Mouse (Mus musculus): ENCODE data around the gene Zfyve27. TPM values are rescaled to one million over a fixed set of nuclear protein-coding genes. Genes with fewer than 3 reads are reported as not detected.

The Zfyve27 gene
- total RNA-seq, 2 experiments from 2014 or later = 10.3 to 12.0 TPM

DNA sequence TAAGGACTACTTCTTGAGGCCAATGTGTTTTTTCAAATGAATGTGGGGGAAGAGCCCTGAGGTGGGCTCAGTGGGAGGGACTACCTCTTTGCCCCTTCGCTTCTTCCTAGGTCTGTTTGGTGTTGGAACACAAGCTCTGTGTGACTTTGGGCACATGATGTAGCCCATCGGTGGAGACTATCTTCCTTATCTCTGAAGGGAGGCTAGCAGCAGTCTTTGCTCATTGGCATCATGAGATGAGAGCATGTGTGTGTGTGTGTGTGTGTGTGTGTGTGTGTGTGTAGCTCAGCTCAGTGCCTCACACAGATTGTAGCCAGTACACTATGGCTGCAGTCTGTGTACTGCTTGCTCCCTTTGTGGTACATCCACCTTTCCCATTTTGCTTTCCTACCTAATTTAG, 13.7 kb downstream of the Zfyve27 start:
- DNase-seq = no peak

DNA sequence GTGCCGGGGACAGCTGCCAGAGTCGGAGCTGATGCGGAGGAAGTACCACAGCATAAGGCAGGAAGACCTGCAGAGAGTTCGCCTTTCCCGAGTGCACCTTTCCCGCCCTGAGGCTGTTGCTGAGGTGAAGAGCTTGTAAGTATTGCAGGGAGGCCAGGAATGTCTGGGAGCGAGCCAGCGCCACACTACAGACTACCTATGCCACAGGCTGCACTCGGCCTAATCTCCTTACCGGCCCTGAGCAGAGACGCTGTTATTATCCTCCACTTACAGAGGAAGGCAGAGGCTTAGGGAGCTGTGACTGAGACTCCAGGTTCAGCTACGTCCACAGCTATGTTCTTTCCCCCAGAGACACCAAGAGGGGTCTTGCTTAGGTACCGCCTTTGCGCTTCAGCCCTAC, 15.6 kb downstream of the Zfyve27 start:
- DNase-seq = no peak

DNA sequence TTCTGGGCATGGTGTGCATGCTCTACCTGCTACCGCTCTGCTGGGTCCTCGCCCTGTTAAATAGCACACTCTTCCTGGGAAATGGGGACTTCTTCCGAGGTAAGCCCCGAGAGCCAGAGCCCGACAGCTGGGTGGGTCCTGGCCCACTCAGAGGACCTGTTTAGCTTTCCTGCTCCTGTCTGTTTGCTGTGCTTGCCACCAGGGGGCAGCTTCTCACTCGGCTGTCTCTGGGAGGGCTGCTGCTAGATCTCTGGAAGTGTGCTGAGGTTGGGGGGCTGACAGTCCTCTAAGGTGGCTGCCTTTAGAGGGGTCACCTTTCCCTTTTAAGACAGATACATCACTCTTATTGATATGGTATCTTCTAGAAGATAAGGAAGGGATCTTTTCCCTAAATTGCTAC, 18.9 kb downstream of the Zfyve27 start:
- no peak for DNase-seq

DNA sequence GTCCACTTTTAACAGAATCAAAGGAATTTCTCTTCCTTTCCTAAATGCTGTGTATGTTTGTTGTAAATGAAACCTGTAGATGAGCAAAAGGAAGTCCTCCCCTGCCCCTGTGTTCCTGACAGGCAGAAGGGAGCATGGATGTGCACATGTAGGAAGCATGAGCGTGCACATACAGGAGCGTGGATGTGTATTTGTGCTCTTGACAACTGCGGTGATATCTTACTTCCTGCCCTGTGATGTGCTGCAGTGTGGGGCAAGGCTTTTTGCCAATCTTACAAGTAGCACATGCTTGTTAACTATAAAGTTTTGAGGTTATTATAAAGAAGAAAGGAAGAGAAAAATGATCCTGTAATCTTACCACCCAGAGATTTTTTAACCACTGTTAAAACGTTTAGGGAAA, 26.0 kb downstream of the Zfyve27 start:
- DNase-seq = no peak

DNA sequence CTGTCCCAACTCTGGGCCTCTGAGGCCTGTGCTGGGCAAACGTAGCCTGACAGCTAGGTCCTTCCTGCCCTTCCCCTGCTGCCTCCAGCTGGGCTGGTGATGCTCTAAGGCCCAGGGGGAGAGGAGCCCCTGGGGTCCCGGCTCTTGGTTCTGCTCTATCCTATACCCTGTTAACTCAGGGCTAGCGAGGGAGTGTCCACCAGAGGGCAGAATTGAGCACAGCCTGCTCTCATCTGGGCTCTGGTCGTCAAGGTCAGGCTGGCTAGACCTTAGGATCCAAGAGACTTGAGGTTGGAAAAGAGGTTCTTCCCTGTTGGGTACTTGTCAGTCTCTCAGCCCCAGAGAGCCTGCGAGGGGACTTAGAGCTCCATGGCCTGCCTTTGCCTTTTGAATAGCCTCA, 26.7 kb downstream of the Zfyve27 start:
- DNase-seq = no peak

DNA sequence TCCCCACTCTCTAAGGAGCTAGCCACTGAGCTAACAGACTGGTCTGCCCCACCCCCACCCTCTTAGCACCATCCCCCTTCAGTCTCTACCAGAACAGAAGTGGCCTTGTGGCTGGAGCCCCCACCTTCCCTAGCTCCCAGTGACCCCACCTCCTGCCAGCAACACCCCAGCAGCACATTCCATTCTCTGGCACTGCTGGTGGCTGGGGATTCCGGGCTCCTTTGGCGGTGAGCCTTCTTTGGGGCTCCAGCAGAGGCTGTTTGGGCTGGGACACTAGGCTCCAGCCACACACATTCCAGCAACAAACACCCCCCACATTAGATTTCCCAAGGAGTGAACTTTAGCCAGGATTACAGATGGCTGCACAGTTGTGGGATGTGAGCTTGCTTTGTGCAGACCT, 29.6 kb downstream of the Zfyve27 start:
- DNase-seq = peak; percentile 30

DNA sequence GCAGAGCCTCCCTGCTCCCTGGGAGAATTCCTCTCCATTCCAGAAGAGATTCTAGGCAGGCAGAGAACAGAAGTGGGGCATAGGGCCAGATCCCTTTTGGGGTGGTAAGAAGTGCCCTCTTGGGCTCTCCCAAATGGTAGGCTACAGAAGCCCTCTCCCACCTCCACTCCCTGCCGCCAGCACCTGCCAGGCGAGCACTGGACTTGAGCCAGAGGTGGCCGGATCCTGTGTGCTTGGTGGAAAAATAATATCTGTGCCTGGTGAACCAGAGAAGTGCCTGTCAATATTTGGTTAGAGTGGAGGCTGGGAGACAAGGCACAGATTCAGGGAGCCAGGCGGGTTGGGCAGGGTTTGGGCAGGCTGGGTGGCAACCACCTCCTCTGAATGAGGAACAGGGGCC, 32.6 kb downstream of the Zfyve27 start:
- no peak for DNase-seq

DNA sequence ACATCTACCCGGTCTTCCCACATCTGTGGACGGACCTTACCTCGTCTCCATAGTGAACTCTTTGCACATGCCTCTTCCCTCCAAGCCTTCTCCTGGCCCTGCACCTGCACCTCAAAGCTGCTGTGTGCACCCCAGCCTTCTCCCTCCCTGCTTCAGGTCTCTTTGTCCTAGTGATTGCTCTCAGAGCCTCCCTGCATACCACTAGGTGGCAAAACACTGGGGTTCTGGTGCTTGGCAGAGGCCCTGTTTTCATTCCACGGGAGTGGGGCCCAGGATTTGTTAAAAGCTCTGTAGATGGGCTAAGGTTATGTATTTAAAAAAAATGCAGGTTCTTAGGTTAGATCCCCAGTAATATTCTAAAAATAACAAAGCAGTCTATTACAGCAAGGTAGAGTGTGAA, 33.3 kb downstream of the Zfyve27 start:
- DNase-seq = no peak

DNA sequence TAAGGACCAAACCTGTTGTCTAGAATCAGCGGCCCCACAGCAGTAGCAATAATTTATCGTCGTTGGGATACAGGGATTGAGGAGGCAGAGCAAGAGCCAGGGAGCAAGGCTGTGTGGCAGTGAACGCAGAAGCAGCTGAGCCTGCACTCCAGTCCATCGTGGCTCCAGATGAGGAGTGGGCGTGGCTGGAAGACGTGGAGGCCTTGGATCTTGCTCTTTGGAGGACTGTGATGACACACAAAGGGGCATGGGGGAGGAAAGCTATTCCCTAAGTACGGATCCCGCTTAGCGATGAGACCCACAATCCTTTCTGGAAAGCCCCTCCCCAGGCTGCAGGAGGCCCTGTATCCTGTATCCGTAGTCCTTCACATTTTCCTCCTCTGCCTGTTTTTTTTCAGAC, 34.3 kb downstream of the Zfyve27 start:
- DNase-seq = no peak

DNA sequence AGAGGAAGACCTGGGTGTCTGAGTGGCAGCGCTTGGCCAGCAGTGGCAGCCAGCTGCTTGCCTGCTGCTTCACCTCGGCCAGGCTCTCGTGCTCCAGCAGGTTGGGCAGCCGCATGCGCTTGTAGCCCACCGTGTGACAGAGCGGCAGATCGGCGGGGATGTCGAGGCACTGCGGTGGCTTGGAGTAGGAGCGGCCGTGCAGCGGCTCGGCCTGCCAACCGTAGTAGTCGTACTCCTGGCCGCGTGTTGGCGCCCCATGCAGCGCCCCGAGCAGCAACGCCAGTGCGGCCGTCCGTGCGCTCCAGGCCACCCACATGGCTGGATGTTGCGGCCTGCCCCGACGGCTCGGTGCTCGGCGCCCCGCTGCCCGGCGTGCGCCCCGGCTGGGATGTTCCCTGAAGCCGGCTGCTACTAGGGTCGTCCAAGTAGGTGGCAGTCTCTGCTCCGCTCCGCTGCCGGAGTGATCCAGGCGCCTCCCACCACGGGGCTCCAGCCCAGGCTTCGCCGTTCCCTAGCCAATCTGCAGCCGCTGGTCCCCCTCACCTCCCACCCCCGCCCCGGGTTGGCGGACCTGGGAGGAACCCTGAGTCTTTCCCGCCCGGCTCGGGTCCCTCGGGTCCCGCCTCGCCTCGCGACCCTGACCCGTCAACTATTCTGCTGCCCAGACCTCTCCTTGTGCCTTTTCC, 38.1 kb downstream of the Zfyve27 start, which contains the start of gene Sfrp5:
Sfrp5 (minus strand) TSS at position 557 of the 686 bp plus-strand sequence.
- DNase-seq = no peak

DNA sequence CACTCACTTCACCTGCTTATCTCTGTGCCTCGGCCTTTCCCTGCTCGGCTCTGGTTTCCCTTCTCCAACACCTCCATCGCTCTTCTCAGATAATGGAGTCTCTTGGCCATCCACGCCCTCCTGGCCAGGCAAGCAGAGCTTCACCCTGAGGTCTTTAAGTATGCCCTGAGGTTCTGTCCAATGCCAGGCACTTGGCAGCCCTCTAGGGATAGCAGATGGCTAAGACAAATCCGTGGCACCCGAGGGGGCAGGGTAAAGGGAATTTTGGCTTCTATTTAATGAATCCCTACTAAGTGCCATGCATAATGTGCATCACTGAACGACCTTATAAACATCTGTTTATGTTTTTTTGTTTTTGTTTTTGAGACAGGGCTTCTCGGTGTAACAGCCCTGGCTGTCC, 38.7 kb downstream of the Zfyve27 start:
- no peak for DNase-seq

DNA sequence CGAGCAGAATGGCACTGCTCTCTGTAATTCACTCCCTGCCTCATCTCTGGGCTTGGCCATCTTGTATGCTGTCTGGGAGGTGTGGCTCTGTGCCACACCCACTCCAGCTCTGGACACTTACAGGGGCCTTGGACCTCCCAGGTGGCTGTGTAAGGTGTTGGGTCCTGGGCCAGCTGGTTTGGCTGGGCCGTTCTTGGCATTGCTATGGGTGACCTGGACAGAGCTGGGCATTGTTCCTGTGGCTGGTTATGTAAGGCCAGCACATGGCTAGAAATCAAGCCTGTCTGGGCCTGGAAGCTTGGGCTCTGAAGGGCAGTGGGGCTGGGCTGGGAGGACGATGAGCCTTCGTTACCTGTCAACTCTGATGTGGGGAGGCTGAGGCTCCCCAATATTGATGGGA, 40.6 kb downstream of the Zfyve27 start:
- no peak for DNase-seq

DNA sequence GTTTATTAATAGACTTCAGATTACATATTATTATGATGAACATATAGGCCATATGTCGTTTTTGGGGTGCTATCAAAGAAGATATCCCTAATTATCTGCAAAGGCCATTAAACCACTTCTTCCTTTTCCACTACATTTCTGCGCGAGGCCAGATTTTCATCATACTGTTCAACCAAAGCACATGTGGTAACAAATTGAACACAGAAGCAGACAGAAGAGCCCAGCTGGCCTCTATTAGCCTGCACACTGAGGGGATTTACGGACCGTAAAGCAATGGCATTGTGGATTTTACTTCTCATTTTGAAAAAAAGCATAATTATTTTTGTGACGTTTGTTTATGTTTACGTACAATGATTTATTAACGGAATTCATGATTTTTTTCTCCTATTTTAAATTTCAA, 41.5 kb downstream of the Zfyve27 start:
- no peak for DNase-seq

DNA sequence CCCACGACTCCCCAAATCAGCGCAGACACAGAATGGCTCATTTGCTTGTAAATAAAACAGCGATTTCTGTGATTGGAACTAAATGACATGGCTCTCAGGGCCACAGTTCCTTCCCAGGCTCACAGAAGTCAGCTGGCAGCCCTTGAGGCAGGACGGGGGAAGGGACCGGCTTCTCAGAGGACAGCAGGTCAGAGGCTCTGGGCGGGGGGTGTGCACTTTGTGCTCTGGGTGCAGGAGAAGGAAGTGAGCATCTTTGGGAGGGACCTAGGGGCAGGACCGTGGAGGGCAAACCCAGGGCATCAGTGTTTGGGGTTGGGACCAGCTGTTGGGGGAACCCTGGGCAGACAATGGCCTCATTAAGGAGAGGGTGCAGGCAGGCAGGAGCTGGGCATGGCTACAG, 45.7 kb downstream of the Zfyve27 start:
- DNase-seq = no peak

DNA sequence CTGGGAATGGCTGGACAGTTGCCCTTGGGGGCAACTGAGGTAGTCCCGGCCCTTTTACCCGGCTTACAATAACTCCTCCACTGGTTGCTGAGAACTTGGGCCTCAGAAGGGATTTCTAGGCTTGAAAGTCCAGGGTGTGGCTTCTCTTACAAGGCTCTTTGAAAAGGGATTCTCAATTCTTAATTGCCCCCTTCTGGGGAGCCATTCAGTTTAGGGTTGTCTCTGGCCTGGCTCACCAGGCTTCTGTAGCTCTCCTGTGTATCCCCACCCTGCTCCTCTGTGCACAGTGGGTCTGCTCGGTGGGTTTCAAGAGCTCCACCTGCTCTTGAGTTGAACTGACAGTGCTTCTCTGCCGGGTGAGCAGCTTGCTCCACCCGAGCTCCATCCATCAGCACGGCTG, 46.2 kb downstream of the Zfyve27 start:
- DNase-seq = no peak

DNA sequence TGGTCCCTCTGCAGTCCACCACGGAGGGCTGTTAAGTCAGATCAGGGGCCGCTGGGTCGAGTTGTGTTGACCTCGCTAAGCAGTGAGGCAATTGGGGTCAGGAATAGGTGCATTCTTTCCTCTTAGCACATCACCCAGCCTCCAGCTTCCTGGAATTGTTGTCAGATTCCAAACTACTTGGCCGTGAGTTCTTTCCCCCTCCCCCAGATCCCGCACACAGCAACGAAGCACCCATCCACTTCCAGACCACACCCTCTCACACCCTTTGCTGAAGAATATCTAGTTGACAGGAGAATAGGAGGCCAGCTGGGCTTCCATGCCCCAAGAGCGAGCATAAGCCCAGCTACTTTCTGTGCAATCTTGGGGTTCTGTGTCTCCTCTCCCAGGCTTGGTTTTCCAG, 48.2 kb downstream of the Zfyve27 start:
- DNase-seq = no peak

DNA sequence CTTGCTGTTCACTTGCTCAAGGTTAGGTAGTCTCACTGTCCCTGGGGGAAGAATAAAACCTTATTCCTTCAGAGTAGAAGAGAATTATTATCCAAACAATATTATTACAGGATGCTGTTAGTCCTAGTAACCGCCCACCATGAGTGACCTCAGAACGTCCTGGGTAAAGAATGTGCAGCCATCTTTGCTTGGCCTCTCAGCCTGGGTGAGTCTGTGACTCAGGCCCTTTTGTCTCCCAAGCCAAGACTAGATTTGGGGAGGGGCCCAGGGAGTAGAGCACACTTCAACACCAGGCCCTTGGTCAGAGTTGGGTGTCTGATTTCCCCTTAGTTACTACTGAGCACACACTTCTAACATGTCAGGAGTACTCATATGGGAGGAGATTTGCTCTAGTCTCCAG, 50.9 kb downstream of the Zfyve27 start:
- no peak for DNase-seq

DNA sequence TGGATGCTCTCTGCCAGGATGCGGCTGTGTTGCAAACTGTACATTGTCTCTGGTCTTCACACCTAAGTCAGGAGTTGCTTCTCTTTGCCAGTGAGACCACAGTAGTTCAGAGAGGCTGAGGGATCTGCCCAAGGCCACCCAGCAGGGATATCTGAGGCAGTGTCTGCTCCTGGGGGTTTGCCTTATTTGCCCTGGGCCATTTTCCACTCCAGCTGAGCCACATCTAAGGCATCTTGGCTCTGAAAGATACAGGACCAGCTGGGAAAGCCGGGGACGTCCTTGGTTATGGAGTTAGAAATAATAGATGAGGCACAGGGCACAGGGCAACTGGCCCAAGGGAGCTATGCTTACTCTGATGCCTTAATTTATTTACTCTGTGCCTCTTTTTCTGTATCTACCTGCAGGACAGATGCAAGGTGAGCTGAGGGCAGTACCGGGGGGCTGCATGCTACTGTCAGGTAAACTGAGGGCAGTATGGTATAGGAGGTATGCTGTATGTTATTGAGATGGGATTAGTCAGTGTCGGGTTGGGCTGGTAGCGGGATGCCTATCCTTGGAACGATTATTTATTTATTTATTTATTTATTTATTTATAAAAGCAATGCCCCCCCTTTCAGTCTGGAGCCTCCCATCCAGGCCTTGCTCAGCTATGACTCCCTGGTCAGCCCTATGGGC, 53.1 kb downstream of the Zfyve27 start:
- DNase-seq = no peak

DNA sequence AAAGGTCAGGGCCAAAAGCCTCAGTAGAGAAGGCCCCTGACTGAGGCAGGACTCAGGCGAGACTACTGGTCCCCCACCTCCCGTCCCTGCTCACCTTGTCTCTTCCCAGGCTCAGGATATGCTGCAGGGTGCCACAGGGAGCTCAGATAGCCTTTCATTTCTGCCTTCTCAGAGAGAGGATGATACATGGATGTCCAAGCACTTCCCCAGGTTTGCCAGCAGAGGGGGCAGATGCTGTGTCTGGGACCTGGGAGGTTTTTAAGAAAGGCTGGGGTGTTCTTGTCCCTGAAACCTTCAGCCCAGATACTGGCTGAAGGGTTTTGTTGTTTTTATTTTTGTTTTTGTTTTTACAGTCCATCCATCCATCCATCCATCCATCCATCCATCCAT, 53.6 kb downstream of the Zfyve27 start:
- DNase-seq = no peak

DNA sequence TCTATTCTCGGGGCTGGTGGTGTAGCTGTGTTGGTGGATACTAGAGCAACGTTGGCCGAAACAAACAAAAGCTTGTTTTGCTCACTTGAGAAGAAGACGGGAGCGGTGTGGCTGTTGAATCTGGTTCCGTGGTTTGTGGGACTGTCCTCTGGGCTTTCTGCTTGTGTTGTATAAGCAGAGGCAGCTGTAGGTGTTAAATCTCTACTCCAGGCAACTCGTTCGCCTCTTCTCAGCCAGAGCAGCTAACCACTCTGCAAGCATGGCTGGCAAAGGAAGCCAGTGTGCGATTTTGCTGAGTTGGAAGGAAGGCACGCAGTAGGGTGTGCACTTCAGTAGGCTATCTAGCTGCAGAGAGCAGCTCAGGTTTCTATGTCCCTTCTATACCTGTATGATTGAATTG, 62.7 kb downstream of the Zfyve27 start:
- DNase-seq = no peak

DNA sequence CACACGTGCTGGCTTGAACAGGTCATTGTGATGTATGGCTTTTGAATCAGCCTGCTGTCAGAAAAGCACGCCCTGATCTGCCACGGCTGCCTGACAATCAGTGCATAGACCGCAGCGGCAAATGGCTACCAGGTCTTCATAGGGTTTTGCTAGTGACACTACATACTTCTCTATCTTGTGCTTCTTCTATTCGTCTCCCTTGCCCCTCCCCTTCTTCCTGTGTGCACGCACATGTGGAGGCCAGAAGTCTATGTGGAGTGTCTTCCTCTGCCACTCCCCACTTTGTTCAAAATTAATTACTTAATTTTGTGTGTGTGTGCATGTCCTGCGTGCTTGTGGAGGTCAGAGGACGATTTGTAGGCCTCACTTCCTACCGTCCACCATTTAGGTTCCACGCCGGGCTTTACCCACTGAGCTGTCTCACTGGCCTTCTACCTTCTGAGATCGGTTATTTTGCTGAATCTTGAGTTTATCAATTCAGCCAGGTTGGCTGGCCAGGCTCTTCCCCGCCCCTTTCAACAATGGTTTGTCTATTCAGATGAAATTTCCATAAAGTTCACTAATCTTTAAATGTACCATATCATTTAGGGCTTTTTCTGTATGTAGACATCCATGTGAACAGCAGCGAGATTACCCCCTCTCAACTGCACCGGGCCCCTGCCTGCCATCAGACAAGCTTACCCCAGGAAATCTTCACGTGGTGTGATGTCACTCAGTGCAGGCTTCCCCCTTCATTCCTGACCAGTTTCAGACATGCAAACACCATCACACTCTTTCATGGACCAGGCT, 65.9 kb downstream of the Zfyve27 start:
- DNase-seq = no peak

DNA sequence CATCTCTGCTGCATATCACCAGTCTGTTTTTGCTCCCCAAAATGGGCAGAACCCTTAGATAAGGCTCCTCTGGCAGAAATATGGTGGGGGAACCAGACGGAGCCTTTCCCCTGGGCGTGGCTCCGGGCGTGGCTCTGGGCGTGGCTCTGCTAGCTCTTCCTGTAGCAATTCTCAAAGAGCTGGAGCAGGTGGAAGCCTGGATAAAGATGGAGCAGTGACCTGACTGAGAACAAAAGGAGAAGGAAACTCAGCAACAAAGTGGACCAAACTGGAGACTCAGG, 66.5 kb downstream of the Zfyve27 start:
- no peak for DNase-seq

DNA sequence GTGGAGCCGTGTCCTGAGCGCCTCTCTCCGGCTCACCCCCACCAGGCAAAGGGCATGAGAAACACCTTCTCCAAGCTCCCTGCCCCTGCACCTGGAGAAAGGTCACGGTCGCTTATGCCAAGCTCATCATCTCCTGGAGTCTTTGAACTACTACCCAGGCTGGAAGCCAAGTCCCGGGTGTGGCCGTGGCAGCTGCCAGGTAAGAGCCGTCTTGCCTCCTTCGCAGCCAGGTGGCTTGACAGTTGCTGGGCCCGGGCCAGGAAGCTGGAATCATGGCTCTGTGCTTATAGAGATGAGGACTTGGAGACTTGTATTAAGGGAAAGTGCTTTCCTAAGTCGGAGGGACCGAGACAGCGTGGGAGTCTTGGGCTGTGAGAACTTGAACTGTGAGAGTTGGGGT, 67.2 kb downstream of the Zfyve27 start:
- peak; percentile 40 for DNase-seq

Measured in gastrocnemius, postnatal 25 days (tissue).